Mouse (Mus musculus) retina, postnatal 7 days (tissue): ENCODE measurements around the gene Kntc1.
A peak's percentile ranks its signal among the peaks of the same experiment; 100 is the strongest.
"Not testable (repeated sequence)": the region's sequence is repeated elsewhere in the genome, so short reads cannot be mapped to it uniquely, and the experiment has no call there.

Experiments used
- DNase-seq: peaks from one replicate; pipeline ENCODE4 v3.0.0-alpha.2; 2012; ENCODE audit warnings: low read depth, low spot score

Kntc1 gene

DNA sequence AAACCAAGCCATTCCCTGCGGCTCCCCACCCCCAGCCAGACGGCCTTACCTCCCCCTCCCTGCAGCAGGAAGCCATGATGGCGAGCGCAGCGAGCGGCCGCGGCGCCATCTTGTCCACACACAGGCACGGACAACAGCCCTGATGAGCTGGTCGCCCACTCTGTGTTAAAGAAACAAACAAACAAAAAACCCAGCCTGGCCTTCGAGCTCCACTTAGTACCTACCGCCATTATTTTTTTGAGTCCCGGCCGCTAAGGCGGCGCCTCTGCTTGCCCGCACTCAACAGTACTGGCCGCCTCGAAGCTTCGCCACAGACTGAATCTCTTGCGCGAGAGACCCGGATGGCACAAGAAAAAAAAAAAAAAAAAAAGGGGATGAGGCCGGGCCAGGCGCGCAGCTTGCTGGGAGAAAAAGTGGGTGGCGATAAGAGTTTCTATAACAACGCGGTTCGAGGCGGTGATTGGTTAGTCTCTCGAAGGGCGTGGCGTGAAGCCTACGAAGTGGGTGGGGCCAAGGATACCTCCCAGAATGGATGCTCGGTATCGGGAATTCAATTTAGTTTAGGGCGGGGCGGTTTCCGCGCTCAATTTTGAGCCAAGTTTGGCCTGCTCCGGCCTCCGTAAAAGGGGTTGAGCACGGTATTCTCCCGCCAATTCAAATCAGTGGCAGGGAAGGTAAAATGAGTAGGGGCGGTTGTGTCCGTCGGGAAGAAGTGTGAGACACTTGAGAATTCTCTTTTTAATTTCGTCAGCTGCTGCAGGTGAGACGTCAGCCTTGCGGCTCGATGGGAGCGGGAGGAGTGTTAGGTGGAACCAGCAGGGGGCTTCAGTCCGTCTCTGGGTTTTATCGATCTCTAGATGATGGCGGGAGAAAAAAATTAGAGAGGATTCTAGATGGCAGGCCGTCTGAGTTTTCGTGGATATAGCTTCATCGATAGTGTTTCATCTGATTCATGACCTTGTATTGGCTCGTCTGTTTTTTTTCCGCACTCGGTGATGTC lies at the start of gene Kntc1, which contains the start of gene Rsrc2:
Gene Kntc1 (plus strand): TSS at position 652 of the 1,000 bp plus-strand sequence.
Gene Rsrc2 (minus strand): TSS at position 350 of the 1,000 bp plus-strand sequence.
- DNase-seq = peak; percentile 99

DNA sequence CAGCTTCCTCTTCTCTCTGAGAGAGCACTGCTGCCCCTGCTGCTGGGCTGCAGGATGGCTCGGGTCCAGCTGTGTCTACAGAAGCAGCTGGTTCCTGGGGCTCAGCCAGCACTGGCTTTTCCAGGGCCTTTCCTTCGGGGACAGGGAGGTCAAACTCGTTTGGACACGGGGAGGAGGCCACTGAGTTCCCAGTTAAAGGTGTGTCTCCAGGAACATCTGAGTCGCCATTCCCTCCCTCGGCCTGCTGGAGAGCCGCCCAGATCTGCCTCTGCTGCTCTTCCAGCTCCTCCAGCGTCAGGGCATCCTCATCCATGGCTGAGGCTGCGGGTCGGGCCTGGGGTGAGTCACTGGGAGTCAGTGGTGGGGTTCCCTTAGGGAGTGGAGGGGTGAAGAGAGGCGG lies 48.9 kb upstream of the Kntc1 start:
- no peak for DNase-seq

DNA sequence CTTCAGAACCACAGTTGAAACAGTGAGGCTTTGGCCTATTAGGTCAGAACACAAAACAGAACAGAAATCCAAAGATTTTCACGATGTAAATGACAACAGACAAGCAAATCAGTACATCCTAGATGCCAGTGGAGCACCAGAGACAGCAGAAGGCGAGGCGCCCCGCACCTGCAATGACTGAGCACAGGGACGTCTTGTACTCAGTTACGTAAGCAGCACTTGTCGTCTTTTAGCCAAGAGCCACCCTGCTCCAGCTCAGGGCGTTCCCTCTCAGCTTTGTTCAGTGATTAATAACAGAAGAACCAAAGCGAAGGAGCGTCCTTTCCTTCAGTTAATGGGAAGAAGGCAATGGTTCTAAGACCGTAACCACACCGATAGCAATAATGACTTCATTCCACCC lies 40.9 kb upstream of the Kntc1 start:
- no peak for DNase-seq

DNA sequence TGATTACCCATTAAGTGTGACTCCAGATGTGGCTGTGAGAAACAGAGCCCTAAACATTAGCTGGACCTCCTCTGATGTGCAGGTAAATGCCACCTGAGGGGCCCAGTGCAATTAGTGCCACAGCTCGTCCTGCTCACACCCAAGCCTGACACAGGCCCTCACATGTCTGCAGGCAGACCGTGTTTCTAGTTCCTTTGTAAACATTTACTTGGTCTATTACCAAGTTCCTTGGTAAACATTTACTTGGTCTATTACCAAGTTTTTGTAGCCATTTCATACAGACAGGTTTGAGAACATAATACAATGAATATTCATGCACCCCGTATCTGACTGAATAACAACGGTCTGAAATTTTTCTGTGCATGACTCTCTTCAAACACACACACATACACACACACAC lies 39.9 kb upstream of the Kntc1 start:
- DNase-seq = no peak

DNA sequence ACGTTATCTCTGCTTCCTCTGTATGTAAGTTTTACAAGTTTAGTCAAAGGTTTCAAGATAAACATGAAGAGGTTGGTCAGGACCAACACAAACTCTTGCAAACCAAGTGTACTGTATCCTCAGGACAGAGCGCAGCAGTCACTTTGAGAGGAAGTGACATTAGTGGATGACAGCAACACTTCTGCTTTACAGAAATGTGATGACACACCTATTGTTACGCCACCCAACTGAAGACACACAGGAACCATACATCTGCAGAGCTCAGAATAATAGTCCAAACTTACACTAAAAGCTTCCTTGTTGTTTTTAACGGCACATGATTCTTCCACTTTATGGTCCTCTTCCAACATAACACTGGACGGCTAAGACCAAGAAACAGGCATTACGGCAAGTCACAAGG lies 35.7 kb upstream of the Kntc1 start:
- DNase-seq = no peak

DNA sequence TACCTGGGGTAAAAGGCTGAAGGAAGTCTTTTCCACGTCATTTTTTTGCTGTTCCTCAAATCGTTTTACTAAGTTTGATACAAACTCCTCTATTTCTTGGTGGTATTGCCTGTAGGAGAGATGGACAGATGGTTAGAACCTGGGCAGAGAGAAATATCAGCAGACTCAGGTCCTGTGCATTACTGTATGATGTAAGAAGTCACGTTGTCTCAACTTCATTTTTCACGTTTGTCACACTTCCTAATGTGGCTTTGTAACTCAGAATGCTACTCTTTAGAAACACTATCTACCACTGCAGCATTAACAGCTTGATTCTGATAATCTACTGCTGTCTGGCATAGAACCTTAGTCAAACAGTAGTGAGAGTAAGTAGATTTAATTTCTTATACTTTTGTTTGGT lies 34.9 kb upstream of the Kntc1 start:
- DNase-seq = no peak

DNA sequence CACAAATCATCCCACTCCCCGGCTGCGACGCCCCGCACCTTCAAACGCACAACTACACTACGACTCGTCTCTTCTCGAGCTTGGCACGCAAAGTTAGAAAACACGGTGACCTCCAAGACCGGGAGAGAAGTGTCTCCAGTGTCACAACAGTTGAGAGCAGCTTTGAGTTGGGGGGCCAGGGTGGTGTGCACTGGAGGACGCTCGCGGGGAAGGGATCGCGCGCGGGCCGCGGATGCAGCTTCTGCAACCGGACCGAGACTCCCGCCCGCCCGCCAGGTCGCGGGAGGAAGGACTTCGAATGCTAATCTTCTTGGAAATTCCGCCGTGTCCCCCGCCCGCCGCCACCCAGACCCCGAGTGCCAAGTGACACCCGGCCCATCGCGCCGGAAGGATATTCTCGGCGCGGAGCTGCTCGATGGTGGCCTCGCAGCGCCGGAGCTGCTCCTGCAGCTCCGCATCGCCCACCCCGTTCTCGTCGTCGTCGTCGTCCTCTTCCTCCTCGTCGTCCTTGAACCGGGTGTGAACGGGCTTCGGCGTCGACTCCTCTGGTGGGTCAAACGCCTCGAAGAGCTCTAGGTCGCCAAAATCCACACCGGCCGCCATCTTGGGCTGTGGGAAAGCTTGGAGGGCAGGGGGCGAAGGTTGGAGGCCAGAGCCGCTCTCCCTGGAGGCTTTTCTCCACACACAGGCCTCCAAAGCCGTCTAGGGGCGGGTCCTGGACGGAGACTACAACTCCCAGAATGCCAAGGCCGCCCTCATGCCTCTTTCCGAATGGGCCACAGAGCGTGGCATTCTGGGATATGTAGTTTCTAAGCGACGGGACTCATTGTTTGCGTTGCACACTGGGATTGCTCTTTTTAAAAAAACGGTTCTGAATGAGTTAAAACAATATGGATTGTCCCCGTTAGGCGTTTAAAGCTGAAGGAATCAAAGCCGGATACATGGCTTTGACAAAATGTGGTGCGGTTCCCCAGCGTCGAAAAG lies 28.9 kb upstream of the Kntc1 start, which contains the start of gene Zcchc8:
Gene Zcchc8 (minus strand): TSS at position 773 of the 984 bp plus-strand sequence.
- peak; percentile 97 for DNase-seq

DNA sequence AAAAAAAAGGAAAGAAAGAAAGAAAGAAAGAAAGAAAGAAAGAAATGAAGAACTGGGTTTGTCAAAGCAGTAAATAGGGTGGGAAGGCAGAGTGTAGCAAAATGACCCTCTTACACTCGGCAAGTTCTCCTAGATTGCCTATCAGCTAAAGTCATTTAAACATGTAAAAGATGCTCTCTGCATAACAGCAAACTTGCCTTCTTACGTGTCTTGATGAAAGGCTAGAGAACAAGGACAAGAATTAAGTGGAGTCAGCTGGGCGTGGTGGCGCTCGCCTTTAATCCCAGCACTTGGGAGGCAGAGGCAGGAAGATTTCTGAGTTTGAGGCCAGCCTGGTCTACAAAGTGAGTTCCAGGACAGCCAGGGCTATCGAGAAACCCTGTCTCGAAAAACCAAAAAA lies 25.7 kb upstream of the Kntc1 start:
- DNase-seq = not testable (repeated sequence)

DNA sequence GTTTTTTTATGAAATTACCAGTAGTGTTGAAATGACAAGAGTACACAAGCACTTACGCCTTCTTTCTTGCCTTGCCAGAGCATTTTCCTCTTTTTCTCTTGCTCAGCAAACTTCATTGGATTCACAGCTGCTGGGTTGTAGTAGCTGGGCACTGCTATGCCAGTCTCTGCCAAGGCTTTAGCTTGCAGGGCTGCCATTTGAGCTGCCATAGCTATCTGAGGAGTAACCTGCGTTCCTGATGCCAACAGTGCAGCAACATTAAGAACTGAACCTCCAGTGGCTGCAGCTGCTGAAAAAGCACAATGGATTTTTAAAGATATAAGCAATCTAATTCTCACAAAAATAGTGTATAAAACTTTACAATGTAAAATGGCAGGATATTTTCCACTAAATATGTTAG lies 18.5 kb upstream of the Kntc1 start:
- no peak for DNase-seq

DNA sequence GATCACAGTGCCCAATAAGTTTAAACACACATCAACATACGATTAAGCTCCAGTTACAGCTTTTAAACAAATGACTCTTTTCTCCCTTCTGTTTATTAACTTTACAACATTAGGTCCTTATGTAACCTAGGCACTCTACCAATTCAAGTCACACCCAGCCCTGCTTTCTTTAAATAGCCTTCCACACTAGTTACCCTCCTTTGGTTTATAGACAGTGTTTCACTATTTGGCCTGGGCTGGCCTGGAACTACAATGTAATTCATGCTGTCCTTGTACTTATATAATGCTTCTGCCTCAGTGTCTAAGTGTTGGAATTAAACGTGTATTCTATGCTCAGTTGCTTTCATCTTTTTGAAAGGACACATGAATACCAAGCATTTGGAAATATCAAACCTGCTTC lies 5.2 kb upstream of the Kntc1 start:
- DNase-seq = no peak

DNA sequence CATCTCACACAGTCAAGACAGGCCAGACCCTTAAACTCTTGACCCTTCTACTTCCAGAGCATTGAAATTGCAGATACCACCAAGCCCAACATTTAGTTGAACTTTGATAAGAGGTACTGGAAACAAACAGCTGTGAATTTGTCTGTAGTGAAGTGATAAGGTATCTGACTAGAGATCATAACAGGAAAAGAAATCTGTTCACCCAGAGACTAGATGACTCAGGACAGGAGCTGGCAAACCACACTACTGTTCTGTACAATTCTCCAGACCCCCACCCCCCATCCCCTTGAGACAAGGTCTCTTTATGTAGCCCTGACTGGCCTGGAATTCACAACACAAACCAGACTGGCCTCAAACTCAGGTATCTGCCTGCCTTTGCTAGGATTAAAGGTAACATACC lies 3.3 kb upstream of the Kntc1 start:
- no peak for DNase-seq

DNA sequence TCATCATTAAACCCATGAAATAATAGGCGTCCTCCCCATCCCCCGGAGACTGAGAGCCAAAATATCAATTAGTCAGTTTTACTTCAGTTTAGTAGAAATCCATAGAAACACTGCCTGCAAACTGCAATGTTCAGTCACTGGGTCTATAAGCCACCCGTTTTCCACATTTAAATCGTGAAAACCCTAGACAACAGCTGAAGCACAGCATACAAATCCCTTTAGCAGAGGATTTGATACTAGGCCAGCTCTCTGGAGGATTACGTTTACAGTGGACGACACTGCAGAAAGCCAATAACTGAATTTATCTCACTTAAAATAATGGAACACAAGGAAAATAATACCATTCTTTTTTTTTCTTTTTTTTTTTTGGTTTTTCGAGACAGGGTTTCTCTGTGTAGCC lies 1.9 kb upstream of the Kntc1 start:
- DNase-seq = peak; percentile 43

DNA sequence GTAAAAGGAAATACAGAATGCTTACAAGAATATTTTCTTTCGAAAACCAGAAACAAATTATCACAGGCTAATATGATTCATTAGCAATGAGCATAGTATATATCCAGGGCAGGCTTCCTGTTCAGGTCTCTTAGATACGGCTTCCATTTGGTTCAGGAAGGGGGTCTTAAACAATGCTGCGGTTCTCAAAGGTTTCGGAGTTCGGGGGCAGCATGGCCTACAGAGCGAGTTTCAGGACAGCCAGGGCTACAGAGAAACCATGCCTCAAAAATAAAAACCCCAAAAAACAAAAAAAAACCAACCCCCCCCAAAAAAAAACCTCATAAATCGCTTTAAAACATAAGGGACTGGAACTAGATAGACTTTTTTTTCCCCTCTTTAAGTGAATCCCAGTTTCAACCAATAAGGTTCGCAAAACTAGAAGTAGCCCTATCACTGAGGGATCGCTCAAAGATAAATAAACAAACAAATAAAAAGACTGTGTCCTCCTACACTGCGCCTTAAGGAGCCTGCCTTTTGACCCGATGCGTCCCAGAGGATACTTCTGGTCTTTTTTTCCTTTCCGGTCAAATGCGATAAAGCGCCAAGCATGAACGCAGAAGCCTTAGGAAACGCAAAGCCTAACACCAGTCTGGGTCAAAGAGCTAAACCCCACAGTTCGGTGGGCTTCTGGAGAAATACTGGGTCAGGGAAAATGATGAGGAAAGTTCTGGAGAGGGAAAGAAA lies 1.0 kb upstream of the Kntc1 start:
- no peak for DNase-seq

DNA sequence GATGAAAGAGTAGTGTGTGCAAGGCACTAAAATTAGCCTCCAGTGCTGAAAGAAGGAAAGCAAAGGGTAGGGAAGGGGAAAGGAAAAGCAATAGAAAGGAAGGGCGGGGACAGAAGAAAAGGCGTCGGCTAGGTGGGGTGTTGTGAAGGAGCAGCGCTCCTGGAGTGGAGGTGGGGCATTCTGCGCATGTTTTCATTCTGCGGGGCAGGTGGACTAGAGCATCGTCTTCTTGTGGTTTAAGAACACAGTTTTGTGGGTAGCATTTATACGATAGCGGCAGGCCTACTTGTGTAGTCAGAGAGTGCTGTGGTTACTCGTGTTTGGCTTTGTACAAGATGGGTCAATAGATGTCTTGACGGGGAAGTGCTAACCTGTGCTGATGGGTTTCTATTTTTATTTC lies 16.0 kb downstream of the Kntc1 start:
- DNase-seq = no peak

DNA sequence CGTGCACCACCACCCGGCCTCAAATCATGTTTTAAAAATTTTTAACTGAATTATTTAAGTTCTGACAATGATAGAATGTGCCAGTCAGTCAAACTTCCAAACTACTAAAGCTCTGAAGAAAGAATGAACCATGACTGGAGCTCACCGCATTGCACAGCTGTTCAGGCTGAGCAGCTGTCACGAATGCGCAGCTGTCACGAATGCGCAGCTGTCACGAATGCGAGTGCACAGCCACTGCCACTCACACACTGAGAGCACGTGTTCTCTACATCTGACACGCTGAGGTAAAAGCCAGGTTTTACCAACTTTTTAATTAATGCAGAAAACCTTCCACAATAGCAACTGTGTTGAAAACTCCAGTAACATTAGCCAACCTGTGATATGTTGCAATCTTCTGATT lies 16.9 kb downstream of the Kntc1 start:
- DNase-seq = not testable (repeated sequence)

DNA sequence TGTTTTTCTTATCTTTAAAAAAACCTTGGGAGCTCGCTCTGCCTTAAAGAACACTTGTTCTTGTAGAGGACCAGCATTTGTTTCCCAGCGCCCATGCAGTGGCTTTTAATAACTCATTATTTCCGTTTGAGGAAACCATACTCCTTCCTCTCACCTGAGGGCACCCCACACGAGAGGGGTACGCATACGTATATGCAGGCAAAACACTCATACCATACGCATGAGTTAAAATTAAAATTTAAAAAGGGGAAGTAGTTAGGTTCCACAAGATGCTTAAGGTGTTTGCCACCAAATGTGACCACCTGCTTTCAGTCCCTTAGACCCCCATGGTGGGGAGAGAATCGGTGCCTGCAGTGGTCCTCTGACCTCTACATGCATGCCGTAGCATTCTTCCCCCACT lies 23.9 kb downstream of the Kntc1 start:
- no peak for DNase-seq

DNA sequence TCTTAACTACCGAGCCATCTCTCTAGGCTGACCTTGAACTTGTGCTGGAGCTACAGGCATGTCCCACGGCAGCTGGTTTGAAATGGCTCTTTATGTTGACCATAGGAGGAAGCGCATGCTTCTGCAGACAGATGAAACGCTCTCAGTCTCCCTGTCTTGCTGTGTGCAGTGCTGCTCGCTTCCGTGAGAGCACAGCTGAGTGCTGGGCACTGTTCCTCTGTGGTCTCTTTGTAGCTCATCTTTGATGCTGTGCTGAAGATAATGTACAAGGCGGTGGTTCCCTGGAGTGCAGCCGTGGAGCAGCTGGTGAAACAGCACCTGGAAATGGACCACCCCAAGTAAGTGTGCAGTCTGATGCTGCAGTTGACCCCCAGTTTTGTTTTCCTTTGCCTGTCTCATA lies 31.2 kb downstream of the Kntc1 start:
- DNase-seq = no peak

DNA sequence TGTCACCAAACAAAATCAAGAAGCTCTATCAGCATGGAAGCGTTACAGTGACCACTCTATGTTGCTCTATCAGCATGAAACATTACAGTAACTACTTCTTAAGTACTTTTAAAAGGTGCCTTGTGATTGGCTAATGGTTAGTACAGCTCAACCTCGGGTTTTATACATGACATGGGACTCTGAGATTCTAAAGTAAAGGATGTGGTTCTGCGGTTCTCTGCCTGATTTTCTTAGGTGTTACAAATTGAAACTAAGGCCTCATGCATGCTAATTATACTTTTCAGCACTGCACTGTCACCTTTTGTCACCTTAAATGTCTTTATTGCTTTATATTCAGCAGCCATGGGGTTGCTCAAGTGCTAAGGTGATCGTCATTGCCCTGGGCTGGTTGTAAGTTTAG lies 32.3 kb downstream of the Kntc1 start:
- no peak for DNase-seq

DNA sequence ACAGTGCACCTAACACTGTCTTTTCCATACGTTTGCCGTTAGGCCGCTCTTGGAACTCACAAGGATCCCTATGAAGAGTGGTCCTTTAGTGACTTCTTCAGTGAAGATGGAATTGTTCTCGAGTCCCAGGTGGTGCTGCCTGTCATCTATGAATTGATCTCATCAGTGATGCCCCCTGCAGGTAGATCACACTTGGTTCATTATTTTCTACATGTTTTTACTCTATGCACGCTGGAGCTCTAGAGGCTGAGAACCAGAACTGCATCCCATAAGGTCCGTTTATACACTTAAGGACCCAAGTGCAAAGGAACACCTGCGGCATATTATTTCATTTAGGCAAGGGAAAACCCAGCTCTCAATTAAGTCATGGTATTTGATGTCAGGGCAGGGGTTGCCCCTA lies 39.5 kb downstream of the Kntc1 start:
- no peak for DNase-seq

DNA sequence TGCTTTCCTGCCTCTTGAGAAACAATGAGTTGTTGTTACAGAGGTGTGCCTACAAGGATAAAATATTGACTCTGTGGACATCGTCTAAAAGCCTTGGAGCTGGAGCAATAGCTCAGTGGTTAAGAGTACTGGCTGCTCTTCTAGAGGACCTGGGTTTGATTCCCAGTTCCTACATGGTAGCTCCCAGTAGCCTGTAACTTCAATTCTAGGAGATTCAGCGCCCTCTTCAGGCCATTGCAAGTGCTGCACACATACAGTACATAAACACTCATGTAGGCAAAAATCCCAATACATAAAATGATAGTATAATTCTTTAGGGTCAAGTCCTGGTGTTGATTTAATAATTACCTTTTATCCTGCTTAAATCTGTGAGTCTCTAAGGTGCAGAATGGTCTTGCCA lies 43.6 kb downstream of the Kntc1 start:
- DNase-seq = no peak

DNA sequence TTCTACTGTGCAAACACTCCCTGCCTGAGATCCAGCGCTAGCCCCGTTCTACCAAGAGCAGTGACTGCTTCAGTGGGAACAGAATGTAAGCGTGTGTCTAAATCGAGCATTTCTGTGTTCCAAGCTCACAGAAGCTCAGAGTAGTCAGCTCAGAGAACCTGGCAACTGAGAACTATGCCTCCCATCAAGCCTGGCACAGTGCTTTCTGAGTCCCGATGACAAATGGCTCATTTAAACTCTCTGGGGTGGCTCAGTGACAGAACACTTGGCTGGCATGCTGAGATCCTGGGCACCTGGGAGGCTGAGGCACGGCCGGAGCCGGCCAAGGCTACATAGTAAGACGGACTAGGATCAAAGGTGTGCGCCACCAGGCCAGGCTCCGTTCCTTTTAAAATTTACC lies 56.8 kb downstream of the Kntc1 start:
- DNase-seq = no peak
